Mouse (Mus musculus): Measurements from ENCODE around the gene Gna13. TPM values are rescaled to one million over a fixed set of nuclear protein-coding genes. Genes with fewer than 3 reads are reported as not detected.

Gene Gna13
- total and polyA plus RNA-seq, 3 experiments = 51.0 to 102 (median 56.6) TPM

- Histone ChIP-seq H3K4me3 (ENCODE audit: control insufficient read depth in 1 of 2, insufficient read depth in 1 of 2, low read depth in 2 of 2, low read length in 2 of 2) (peak overlapping the region; percentile 73 to 97), H3K36me3 (ENCODE audit: control insufficient read depth in 1 of 2, insufficient read depth in 2 of 2, low read length in 2 of 2) (peaks cover 2 to 29% of the 10 kb centered on the region in 2 experiments), H3K27ac (ENCODE audit: control insufficient read depth, low read depth, low read length) (peak overlapping the region; percentile 78), H3K4me1 (ENCODE audit: control insufficient read depth in 1 of 2, insufficient read depth in 2 of 2, low read length in 2 of 2) (peaks cover 26 to 28% of the 10 kb centered on the region in 2 experiments), H3K79me2 (ENCODE audit: control insufficient read depth, insufficient read depth, low read length, poor library complexity) (peaks cover 28% of the 10 kb centered on the region), H3K9ac (ENCODE audit: control insufficient read depth, low read depth, low read length, poor library complexity, severe bottlenecking) (peak overlapping the region; percentile 79), H3K27me3 (ENCODE audit: control insufficient read depth in 1 of 2, insufficient read depth in 2 of 2, low read length in 2 of 2) (no peaks in the 10 kb centered on the region), H3K9me3 (replicated peaks; ENCODE audit: insufficient read depth, low read length) (no peaks in the 10 kb centered on the region)
- DNase-seq (ENCODE audit: low read depth, low spot score) = peak; percentile 87
- no peak for TF ChIP-seq MEF2A (IDR thresholded peaks at IDR 0.05; ENCODE audit: extremely low read depth, insufficient replicate concordance, low read depth, low read length, poor library complexity, severe bottlenecking)
- TF ChIP-seq MAFK (IDR thresholded peaks at IDR 0.05; ENCODE audit: borderline replicate concordance, low read depth, low read length) = no peak
- TF ChIP-seq ELF1 (IDR thresholded peaks at IDR 0.05; ENCODE audit: low read depth, low read length) = no peak
- no peak for TF ChIP-seq POLR2AphosphoS2 (IDR thresholded peaks at IDR 0.05; ENCODE audit: low read length)
- no peak for TF ChIP-seq SMC3 (IDR thresholded peaks at IDR 0.05; ENCODE audit: low read depth, low read length)
- peak; percentile 82; the same call in 1 of the 2 replicates for TF ChIP-seq MXI1 (IDR thresholded peaks at IDR 0.05; ENCODE audit: low read depth, low read length)
- no peak for TF ChIP-seq CTCF (IDR thresholded peaks at IDR 0.05 in 2 of 3, conservative IDR thresholded peaks at IDR 0.05 in 1 of 3; ENCODE audit: control insufficient read depth in 1 of 3, insufficient read depth in 1 of 3, low read depth in 2 of 3, low read length in 3 of 3, poor library complexity in 1 of 3, severe bottlenecking in 1 of 3)
- TF ChIP-seq E2F4 (IDR thresholded peaks at IDR 0.05; ENCODE audit: borderline replicate concordance, low read depth, low read length) = no peak
- TF ChIP-seq ZC3H11A (IDR thresholded peaks at IDR 0.05; ENCODE audit: low read depth, low read length) = no peak
- no peak for TF ChIP-seq POLR2AphosphoS5 (IDR thresholded peaks at IDR 0.05; ENCODE audit: borderline replicate concordance, low read depth, low read length)
- TF ChIP-seq CHD1 (IDR thresholded peaks at IDR 0.05; ENCODE audit: low read depth, low read length) = 0 out of 2 replicates have a peak, but pooled peaks have one; percentile 12
- no peak for TF ChIP-seq EP300 (IDR thresholded peaks at IDR 0.05; ENCODE audit: low read depth in 1 of 2, low read length in 2 of 2)
- no peak for TF ChIP-seq GATA1 (IDR thresholded peaks at IDR 0.05; ENCODE audit: low read depth, low read length)
- no peak for TF ChIP-seq RAD21 (IDR thresholded peaks at IDR 0.05; ENCODE audit: low read depth, low read length)
- TF ChIP-seq USF2 (IDR thresholded peaks at IDR 0.05; ENCODE audit: borderline replicate concordance in 1 of 2, insufficient read depth in 1 of 2, low read depth in 1 of 2, low read length in 2 of 2) = peak in 1 of 2 experiments; percentile 54; a peak in 1 of 4 replicates
- TF ChIP-seq NELFE (IDR thresholded peaks at IDR 0.05; ENCODE audit: low read depth, low read length) = no peak
- TF ChIP-seq MAX (IDR thresholded peaks at IDR 0.05; ENCODE audit: low read length) = peak; percentile 95
- no peak for TF ChIP-seq BHLHE40 (IDR thresholded peaks at IDR 0.05; ENCODE audit: borderline replicate concordance, low read depth, low read length)
- TF ChIP-seq NRF1 (IDR thresholded peaks at IDR 0.05; ENCODE audit: insufficient read depth, low read depth, low read length, poor library complexity, severe bottlenecking) = no peak
- TF ChIP-seq MYB (IDR thresholded peaks at IDR 0.05; ENCODE audit: low read depth, low read length) = no peak
- peak; percentile 93 for TF ChIP-seq USF1 (IDR thresholded peaks at IDR 0.05; ENCODE audit: low read depth, low read length)
- TF ChIP-seq SIN3A (IDR thresholded peaks at IDR 0.05; ENCODE audit: low read length) = peak; percentile 78
- no peak for TF ChIP-seq GABPA (IDR thresholded peaks at IDR 0.05; ENCODE audit: low read depth, low read length)
- no peak for TF ChIP-seq KAT2A (conservative IDR thresholded peaks at IDR 0.05; ENCODE audit: low read depth, low read length)
- no peak for TF ChIP-seq ETS1 (IDR thresholded peaks at IDR 0.05; ENCODE audit: low read depth, low read length)
- TF ChIP-seq TAL1 (IDR thresholded peaks at IDR 0.05; ENCODE audit: low read length) = no peak
- TF ChIP-seq MAZ (IDR thresholded peaks at IDR 0.05; ENCODE audit: low read depth, low read length) = no peak
- TF ChIP-seq ZMIZ1 (IDR thresholded peaks at IDR 0.05; ENCODE audit: low read depth, low read length) = no peak
- no peak for TF ChIP-seq RCOR1 (IDR thresholded peaks at IDR 0.05; ENCODE audit: low read depth, low read length)
- TF ChIP-seq UBTF (IDR thresholded peaks at IDR 0.05; ENCODE audit: borderline replicate concordance, insufficient read depth, low read depth, low read length) = no peak
- TF ChIP-seq CHD2 (IDR thresholded peaks at IDR 0.05; ENCODE audit: low read length) = no peak
- peak; percentile 83 for TF ChIP-seq MYC (IDR thresholded peaks at IDR 0.05; ENCODE audit: low read depth, low read length)
- TF ChIP-seq ZNF384 (IDR thresholded peaks at IDR 0.05; ENCODE audit: low read depth, low read length) = no peak
- no peak; the same call in 1 of the 2 replicates for TF ChIP-seq TBP (IDR thresholded peaks at IDR 0.05; ENCODE audit: low read depth, low read length)
- no peak for TF ChIP-seq JUND (IDR thresholded peaks at IDR 0.05; ENCODE audit: low read depth, low read length)
- TF ChIP-seq TCF12 (IDR thresholded peaks at IDR 0.05; ENCODE audit: low read depth, low read length) = no peak
- peak in 1 of 2 experiments; percentile 29; a peak in 2 of 4 replicates for TF ChIP-seq POLR2A (IDR thresholded peaks at IDR 0.05; ENCODE audit: control insufficient read depth in 1 of 2, insufficient read depth in 1 of 2, low read depth in 1 of 2, low read length in 2 of 2, poor library complexity in 1 of 2)
- peak; percentile 68 for TF ChIP-seq HCFC1 (IDR thresholded peaks at IDR 0.05; ENCODE audit: low read depth, low read length)
Measured at GRCm38 (mm10) chr11:109360581-109361040, 2.0 kb upstream of the Gna13 start.

All from MEL (cell line).